Mouse (Mus musculus) neural tube, embryonic 14.5 days (tissue): Measurements from ENCODE around the gene Ano4. TPM values are rescaled to one million over a fixed set of nuclear protein-coding genes. Genes with fewer than 3 reads are reported as not detected.

Experiments
- ATAC-seq: fragments of 200-750 bp; cut with Nextera tagmentation; 2 replicates; pipeline ENCODE4 v1.8.0; 2017; ENCODE audit warnings: low read depth, mild to moderate bottlenecking, moderate TSS enrichment, moderate library complexity
- H3K27ac ChIP-seq: fragments of 300-500 bp; sonication (generic); 2 replicates; pipeline ENCODE4 v1.5.1; 2014; ENCODE audit warnings: low read depth, mild to moderate bottlenecking, control low read depth, low read length, moderate library complexity, mixed read lengths
- H3K27me3 ChIP-seq: fragments of 300-500 bp; sonication (generic); 2 replicates; pipeline ENCODE4 v1.6.1; 2014; ENCODE audit warnings: low read length; ENCODE audit not compliant: control insufficient read depth, insufficient read depth
- H3K36me3 ChIP-seq: fragments of 300-500 bp; sonication (generic); 2 replicates; pipeline ENCODE4 v1.6.1; 2014; ENCODE audit warnings: low read length, mixed read lengths; ENCODE audit not compliant: control insufficient read depth, insufficient read depth
- H3K4me1 ChIP-seq: fragments of 300-500 bp; sonication (generic); 2 replicates; pipeline ENCODE4 v1.6.1; 2014; ENCODE audit warnings: low read length; ENCODE audit not compliant: control insufficient read depth, insufficient read depth
- H3K4me2 ChIP-seq: fragments of 300-500 bp; sonication (generic); 2 replicates; pipeline ENCODE4 v1.6.1; 2014; ENCODE audit warnings: mild to moderate bottlenecking, low read depth, low read length, control low read depth
- H3K4me3 ChIP-seq: fragments of 300-500 bp; sonication (generic); 2 replicates; pipeline ENCODE4 v1.5.1; 2014; ENCODE audit warnings: low read depth, low read length, control low read depth, mixed read lengths
- H3K9ac ChIP-seq: fragments of 300-500 bp; sonication (generic); replicated peaks from 2 replicates; pipeline ENCODE4 v1.6.1; 2014; ENCODE audit warnings: low read depth, mild to moderate bottlenecking, control low read depth, low read length, mixed read lengths
- H3K9me3 ChIP-seq: fragments of 300-500 bp; sonication (generic); 2 replicates; pipeline ENCODE4 v1.6.1; 2016; ENCODE audit warnings: low read length; ENCODE audit not compliant: control insufficient read depth
- WGBS: fragments of 180-500 bp; shearing (Covaris S2); extraction: QIAGEN DNeasy Blood & Tissue Kit; methylation state at CpG from one replicate; pipeline ENCODE4 v1.1.7; 2014; 5-methylcytosine and 5-hydroxymethylcytosine counted together
- polyA plus RNA-seq: library from polyadenylated mRNA; unstranded; fragments of >200 nt; fragmentation: Nextera tagmentation; extraction: Ambion mirVana; gene quantifications from 2 replicates; pipeline ENCODE4 v1.2.1, GENCODE M21; 2014

Gene Ano4
- polyA plus RNA-seq, 1 experiment from 2014 or later: 15.4 TPM

GRCm38 (mm10) chr10:89149166-89149565 lies 195.4 kb downstream of the Ano4 start:
- no peak for ATAC-seq
- H3K27ac ChIP-seq: no peak overlapping the region
- no peak overlapping the region for H3K4me3 ChIP-seq
- no peaks in the 10 kb centered on the region for H3K27me3 ChIP-seq
- no peak overlapping the region for H3K4me2 ChIP-seq
- no peaks in the 10 kb centered on the region for H3K4me1 ChIP-seq
- no peak overlapping the region for H3K9ac ChIP-seq
- H3K9me3 ChIP-seq: no peaks in the 10 kb centered on the region
- WGBS: 84% methylated on average over 11 of the region's 11 CpGs
- no peaks in the 10 kb centered on the region for H3K36me3 ChIP-seq

- 56% methylated on average over 6 of the region's 6 CpGs for WGBS
- Histone ChIP-seq H3K9ac (no peak overlapping the region), H3K4me1 (no peaks in the 10 kb centered on the region), H3K4me2 (no peak overlapping the region), H3K36me3 (no peaks in the 10 kb centered on the region), H3K27ac (no peak overlapping the region), H3K27me3 (no peaks in the 10 kb centered on the region), H3K4me3 (no peak overlapping the region), H3K9me3 (no peaks in the 10 kb centered on the region)
- ATAC-seq: no peak
These were observed 223.2 kb downstream of the Ano4 start for GRCm38 (mm10) chr10:89121391-89121790.

GRCm38 (mm10) chr10:89114381-89114780 lies 230.2 kb downstream of the Ano4 start:
- 91% methylated on average over 6 of the region's 6 CpGs for WGBS
- Histone ChIP-seq H3K36me3 (no peaks in the 10 kb centered on the region), H3K9ac (no peak overlapping the region), H3K4me2 (no peak overlapping the region), H3K27me3 (no peaks in the 10 kb centered on the region), H3K4me1 (no peaks in the 10 kb centered on the region), H3K27ac (no peak overlapping the region), H3K9me3 (no peaks in the 10 kb centered on the region), H3K4me3 (no peak overlapping the region)
- ATAC-seq: no peak

- 69% methylated on average over 2 of the region's 2 CpGs for WGBS
- ATAC-seq: no peak
- H3K27ac ChIP-seq: no peak overlapping the region
These were observed 233.1 kb downstream of the Ano4 start for GRCm38 (mm10) chr10:89111466-89111865.

GRCm38 (mm10) chr10:89110917-89111316 lies 233.6 kb downstream of the Ano4 start:
- H3K36me3 ChIP-seq: no peaks in the 10 kb centered on the region
- H3K27ac ChIP-seq: no peak overlapping the region
- 95% methylated on average over 1 of the region's 1 CpGs for WGBS
- no peak overlapping the region for H3K4me2 ChIP-seq
- ATAC-seq: 0 out of 2 replicates have a peak, but pooled peaks have one; percentile 49
- no peaks in the 10 kb centered on the region for H3K27me3 ChIP-seq
- no peak overlapping the region for H3K4me3 ChIP-seq
- H3K9me3 ChIP-seq: no peaks in the 10 kb centered on the region
- no peaks in the 10 kb centered on the region for H3K4me1 ChIP-seq
- no peak overlapping the region for H3K9ac ChIP-seq

More at GRCm38 (mm10) chr10:89111466-89111865, 233.1 kb downstream of the Ano4 start:
- Histone ChIP-seq H3K9ac (no peak overlapping the region), H3K4me1 (no peaks in the 10 kb centered on the region), H3K36me3 (no peaks in the 10 kb centered on the region), H3K4me2 (no peak overlapping the region), H3K4me3 (no peak overlapping the region), H3K9me3 (no peaks in the 10 kb centered on the region), H3K27me3 (no peaks in the 10 kb centered on the region)

- 69% methylated on average over 2 of the region's 2 CpGs for WGBS
- H3K4me3 ChIP-seq: no peak overlapping the region
- no peaks in the 10 kb centered on the region for H3K27me3 ChIP-seq
- H3K36me3 ChIP-seq: no peaks in the 10 kb centered on the region
- ATAC-seq: no peak
- H3K4me2 ChIP-seq: no peak overlapping the region
- H3K9me3 ChIP-seq: no peaks in the 10 kb centered on the region
- H3K27ac ChIP-seq: no peak overlapping the region
- no peak overlapping the region for H3K9ac ChIP-seq
- H3K4me1 ChIP-seq: no peaks in the 10 kb centered on the region
These were observed 241.0 kb downstream of the Ano4 start for GRCm38 (mm10) chr10:89103594-89103993.

GRCm38 (mm10) chr10:89102025-89102424 lies 242.5 kb downstream of the Ano4 start:
- Histone ChIP-seq H3K27ac (no peak overlapping the region), H3K4me3 (no peak overlapping the region), H3K9ac (no peak overlapping the region), H3K9me3 (no peaks in the 10 kb centered on the region), H3K27me3 (no peaks in the 10 kb centered on the region), H3K4me1 (no peaks in the 10 kb centered on the region), H3K36me3 (no peaks in the 10 kb centered on the region), H3K4me2 (no peak overlapping the region)
- peak; percentile 52; the same call in 1 of the 2 replicates for ATAC-seq
- WGBS: 40% methylated on average over 7 of the region's 7 CpGs

- Histone ChIP-seq H3K36me3 (no peaks in the 10 kb centered on the region), H3K27me3 (no peaks in the 10 kb centered on the region), H3K4me3 (no peak overlapping the region), H3K9me3 (no peaks in the 10 kb centered on the region), H3K4me1 (no peaks in the 10 kb centered on the region), H3K4me2 (no peak overlapping the region), H3K27ac (no peak overlapping the region), H3K9ac (no peak overlapping the region)
- WGBS: 79% methylated on average over 4 of the region's 4 CpGs
- no peak for ATAC-seq
These were observed 246.4 kb downstream of the Ano4 start for GRCm38 (mm10) chr10:89098183-89098582.

- H3K4me1 ChIP-seq: no peaks in the 10 kb centered on the region
These were observed 252.1 kb downstream of the Ano4 start for GRCm38 (mm10) chr10:89092350-89093040.

More at GRCm38 (mm10) chr10:89092350-89093040, 252.1 kb downstream of the Ano4 start:
- WGBS: 83% methylated on average over 9 of the region's 9 CpGs
- Histone ChIP-seq H3K4me3 (no peak overlapping the region), H3K9ac (no peak overlapping the region), H3K27me3 (no peaks in the 10 kb centered on the region), H3K4me2 (no peak overlapping the region), H3K27ac (no peak overlapping the region), H3K9me3 (no peaks in the 10 kb centered on the region), H3K36me3 (no peaks in the 10 kb centered on the region)
- ATAC-seq: no peak
